Mouse (Mus musculus) hindbrain, embryonic 10.5 days (tissue): ENCODE results near the gene Otop2. TPM values are rescaled to one million over a fixed set of nuclear protein-coding genes. Genes with fewer than 3 reads are reported as not detected.

Experiments
- DNase-seq: peaks from one replicate; pipeline ENCODE4 v3.0.0-alpha.2; 2017; ENCODE audit warnings: low spot score
- H3K27ac ChIP-seq: fragments of 300-500 bp; sonication (generic); 2 replicates; pipeline ENCODE4 v1.5.1; 2016; ENCODE audit warnings: mild to moderate bottlenecking, moderate library complexity
- H3K27me3 ChIP-seq: fragments of 300-500 bp; sonication (generic); 2 replicates; pipeline ENCODE4 v1.6.1; 2016; ENCODE audit warnings: mild to moderate bottlenecking; ENCODE audit not compliant: poor library complexity, insufficient read depth, severe bottlenecking
- H3K36me3 ChIP-seq: fragments of 300-500 bp; sonication (generic); 2 replicates; pipeline ENCODE4 v1.6.1; 2016; ENCODE audit warnings: mild to moderate bottlenecking, moderate library complexity
- H3K4me1 ChIP-seq: fragments of 300-500 bp; sonication (generic); replicated peaks from 2 replicates; pipeline ENCODE4 v1.6.1; 2016; ENCODE audit warnings: mild to moderate bottlenecking
- H3K4me3 ChIP-seq: fragments of 300-500 bp; sonication (generic); 2 replicates; pipeline ENCODE4 v1.5.1; 2016; ENCODE audit warnings: mild to moderate bottlenecking, moderate library complexity
- H3K9me3 ChIP-seq: fragments of 300-500 bp; sonication (generic); 2 replicates; pipeline ENCODE4 v1.6.1; 2016; ENCODE audit warnings: mild to moderate bottlenecking, moderate library complexity
- WGBS: fragments of 180-500 bp; shearing (Covaris S2); methylation state at CpG from one replicate; pipeline ENCODE4 v1.1.7; 2016; 5-methylcytosine and 5-hydroxymethylcytosine counted together
- polyA plus RNA-seq: library from polyadenylated mRNA; unstranded; fragments of >200 nt; fragmentation: Nextera tagmentation; extraction: Ambion mirVana; gene quantifications from 2 replicates; pipeline ENCODE4 v1.2.1, GENCODE M21; 2016

Otop2 gene
- polyA plus RNA-seq, 1 experiment from 2014 or later: not detected

- 0 out of 2 replicates have a peak overlapping the region, but pooled peaks have one; percentile 18 for H3K4me3 ChIP-seq
- no peaks in the 10 kb centered on the region for H3K9me3 ChIP-seq
- DNase-seq: peak; percentile 86
- H3K36me3 ChIP-seq: peaks cover 27% of the 10 kb centered on the region
- peaks cover 71% of the 10 kb centered on the region for H3K4me1 ChIP-seq
- peaks cover 50% of the 10 kb centered on the region for H3K27me3 ChIP-seq
- H3K27ac ChIP-seq: 0 out of 2 replicates have a peak overlapping the region, but pooled peaks have one; percentile 29
- WGBS: 33% methylated on average over 19 of the region's 19 CpGs
Measured at GRCm38 (mm10) chr11:115270148-115270861, 36.7 kb upstream of the Otop2 start.

DNA sequence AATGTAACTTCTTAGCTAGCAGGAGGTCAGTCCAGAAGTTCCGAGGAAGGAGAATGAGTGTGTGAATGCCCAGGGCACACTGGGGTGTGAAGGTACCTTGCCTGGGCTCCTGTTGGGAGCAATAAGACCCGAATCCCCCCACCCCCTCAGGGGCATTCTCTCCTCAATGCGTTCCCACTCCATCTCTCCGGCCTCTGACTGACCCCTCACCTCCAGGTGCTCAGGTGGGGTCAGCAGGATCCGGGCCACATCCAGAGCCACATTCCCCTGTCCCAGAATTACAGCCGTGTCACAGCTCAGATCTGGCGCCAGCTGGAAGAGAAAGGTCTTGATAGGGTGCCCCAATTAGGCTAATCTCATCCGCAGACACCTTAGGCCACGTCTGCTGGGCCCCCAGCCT lies 35.9 kb upstream of the Otop2 start:
- no peak overlapping the region for H3K27ac ChIP-seq
- WGBS: 80% methylated on average over 9 of the region's 9 CpGs
- no peak for DNase-seq
- H3K9me3 ChIP-seq: no peaks in the 10 kb centered on the region
- no peak overlapping the region for H3K4me3 ChIP-seq
- peaks cover 27% of the 10 kb centered on the region for H3K36me3 ChIP-seq
- peaks cover 71% of the 10 kb centered on the region for H3K4me1 ChIP-seq
- H3K27me3 ChIP-seq: peaks cover 43% of the 10 kb centered on the region

GRCm38 (mm10) chr11:115271481-115271880 lies 35.5 kb upstream of the Otop2 start:
- Histone ChIP-seq H3K4me3 (no peak overlapping the region), H3K27ac (no peak overlapping the region), H3K9me3 (no peaks in the 10 kb centered on the region), H3K36me3 (peaks cover 27% of the 10 kb centered on the region), H3K27me3 (peaks cover 38% of the 10 kb centered on the region), H3K4me1 (peaks cover 71% of the 10 kb centered on the region)
- no peak for DNase-seq
- WGBS: 68% methylated on average over 10 of the region's 10 CpGs

GRCm38 (mm10) chr11:115272894-115273498 lies 34.0 kb upstream of the Otop2 start:
- Histone ChIP-seq H3K36me3 (peaks cover 26% of the 10 kb centered on the region), H3K9me3 (no peaks in the 10 kb centered on the region), H3K4me3 (no peak overlapping the region), H3K27me3 (peaks cover 23% of the 10 kb centered on the region), H3K4me1 (peaks cover 62% of the 10 kb centered on the region), H3K27ac (no peak overlapping the region)
- no peak for DNase-seq
- whole genome bisulfite sequencing: 74% methylated on average over 10 of the region's 10 CpGs

DNA sequence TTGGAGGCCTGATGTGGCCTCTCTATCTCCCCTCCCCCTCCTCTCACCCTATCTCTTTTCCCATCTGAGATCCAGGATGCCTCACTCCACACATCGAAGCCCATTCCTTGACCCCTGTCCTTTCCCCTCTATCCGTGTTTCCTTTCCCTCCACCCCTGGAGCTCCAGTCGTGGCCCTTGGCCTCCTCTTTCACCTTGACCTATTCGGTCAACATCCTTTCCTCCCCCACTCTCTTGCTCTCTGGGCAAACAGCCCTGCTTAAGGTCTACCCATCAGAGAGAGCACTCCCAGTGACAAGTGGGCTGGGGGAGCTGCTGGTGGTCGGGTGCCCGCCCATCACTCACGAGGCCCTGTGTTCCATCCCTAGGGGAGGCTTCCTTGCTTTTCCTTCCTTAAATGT lies 33.2 kb upstream of the Otop2 start:
- H3K36me3 ChIP-seq: peaks cover 18% of the 10 kb centered on the region
- no peak overlapping the region for H3K27ac ChIP-seq
- WGBS: 57% methylated on average over 7 of the region's 7 CpGs
- no peak for DNase-seq
- H3K27me3 ChIP-seq: peaks cover 16% of the 10 kb centered on the region
- no peak overlapping the region for H3K4me3 ChIP-seq
- H3K9me3 ChIP-seq: no peaks in the 10 kb centered on the region
- peaks cover 59% of the 10 kb centered on the region for H3K4me1 ChIP-seq

GRCm38 (mm10) chr11:115274178-115274577 lies 32.8 kb upstream of the Otop2 start:
- WGBS: 84% methylated on average over 7 of the region's 7 CpGs
- no peak overlapping the region for H3K27ac ChIP-seq
- no peak overlapping the region for H3K4me3 ChIP-seq
- H3K27me3 ChIP-seq: peaks cover 11% of the 10 kb centered on the region
- no peaks in the 10 kb centered on the region for H3K9me3 ChIP-seq
- H3K36me3 ChIP-seq: peaks cover 14% of the 10 kb centered on the region
- no peak for DNase-seq
- peaks cover 59% of the 10 kb centered on the region for H3K4me1 ChIP-seq

- Histone ChIP-seq H3K36me3 (0 out of 2 replicates have a peak, but pooled peaks cover 9% of the 10 kb centered on the region), H3K4me1 (peaks cover 56% of the 10 kb centered on the region), H3K9me3 (no peaks in the 10 kb centered on the region), H3K4me3 (no peak overlapping the region), H3K27ac (no peak overlapping the region), H3K27me3 (peaks cover 6% of the 10 kb centered on the region)
- WGBS: 89% methylated on average over 6 of the region's 6 CpGs
- DNase-seq: no peak
Measured at GRCm38 (mm10) chr11:115274771-115275170, 32.2 kb upstream of the Otop2 start.

DNA sequence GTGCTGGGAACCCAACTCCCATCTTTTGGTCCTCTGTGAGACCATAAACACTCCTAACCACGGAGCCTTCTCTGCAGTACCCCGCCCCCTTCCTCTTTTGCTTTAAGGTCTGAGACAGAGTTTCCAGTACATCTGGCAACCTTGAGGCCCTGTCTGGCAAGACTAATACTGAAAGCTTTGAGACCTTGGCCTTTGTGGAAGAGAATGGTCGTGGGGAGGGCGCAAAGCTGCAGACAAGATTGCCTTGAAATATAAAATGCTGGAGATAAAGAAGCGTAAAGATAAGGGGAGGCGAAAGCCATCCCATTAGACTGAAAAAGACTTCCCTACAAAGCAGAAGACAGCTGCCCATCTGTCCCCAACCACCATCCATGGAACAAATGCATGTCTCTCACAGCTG lies 31.5 kb upstream of the Otop2 start:
- DNase-seq: no peak
- Histone ChIP-seq H3K4me3 (peak overlapping the region; percentile 79; the same call in 1 of the 2 replicates), H3K36me3 (0 out of 2 replicates have a peak, but pooled peaks cover 9% of the 10 kb centered on the region), H3K27me3 (no peaks in the 10 kb centered on the region), H3K4me1 (peaks cover 50% of the 10 kb centered on the region), H3K27ac (no peak overlapping the region), H3K9me3 (no peaks in the 10 kb centered on the region)
- WGBS: 89% methylated on average over 6 of the region's 6 CpGs

- 61% methylated on average over 3 of the region's 3 CpGs for WGBS
- Histone ChIP-seq H3K27ac (peak overlapping the region; percentile 94; the same call in 1 of the 2 replicates), H3K27me3 (no peaks in the 10 kb centered on the region), H3K4me1 (peaks cover 50% of the 10 kb centered on the region), H3K36me3 (0 out of 2 replicates have a peak, but pooled peaks cover 9% of the 10 kb centered on the region), H3K9me3 (no peaks in the 10 kb centered on the region), H3K4me3 (peak overlapping the region; percentile 79)
- no peak for DNase-seq
Measured at GRCm38 (mm10) chr11:115275954-115276353, 31.0 kb upstream of the Otop2 start.

- Histone ChIP-seq H3K27ac (peak within 1 kb of the TSS; percentile 94), H3K4me3 (peak within 1 kb of the TSS; percentile 79), H3K36me3 (0 out of 2 replicates have a peak, but pooled peaks cover 3% of the 10 kb centered on the region), H3K9me3 (no peaks in the 10 kb centered on the region), H3K4me1 (peaks cover 43% of the 10 kb centered on the region), H3K27me3 (no peaks in the 10 kb centered on the region)
- peak; percentile 99 for DNase-seq
- under 1% methylated on average over 42 of the region's 42 CpGs for WGBS
Measured at GRCm38 (mm10) chr11:115276780-115277603, 30.0 kb upstream of the Otop2 start, which contains the start of gene Fdxr. TSS of gene Fdxr (minus strand) at chr11:115277050.

GRCm38 (mm10) chr11:115277604-115277975 lies 29.4 kb upstream of the Otop2 start:
- Histone ChIP-seq H3K27me3 (no peaks in the 10 kb centered on the region), H3K4me3 (peak overlapping the region; percentile 79), H3K9me3 (no peaks in the 10 kb centered on the region), H3K4me1 (peaks cover 43% of the 10 kb centered on the region), H3K27ac (peak overlapping the region; percentile 94), H3K36me3 (no peaks in the 10 kb centered on the region)
- no peak for DNase-seq
- WGBS: 24% methylated on average over 7 of the region's 7 CpGs

GRCm38 (mm10) chr11:115278176-115278575 lies 28.8 kb upstream of the Otop2 start:
- WGBS: 79% methylated on average over 6 of the region's 6 CpGs
- H3K36me3 ChIP-seq: no peaks in the 10 kb centered on the region
- H3K9me3 ChIP-seq: no peaks in the 10 kb centered on the region
- H3K4me1 ChIP-seq: peaks cover 41% of the 10 kb centered on the region
- peak overlapping the region; percentile 79 for H3K4me3 ChIP-seq
- no peak for DNase-seq
- H3K27ac ChIP-seq: no peak overlapping the region
- H3K27me3 ChIP-seq: no peaks in the 10 kb centered on the region
